Mouse (Mus musculus) cerebellum, adult 2 months (tissue): ENCODE results near the gene Shroom1. TPM values are rescaled to one million over a fixed set of nuclear protein-coding genes. Genes with fewer than 3 reads are reported as not detected.

ENCODE experiments used
- DNase-seq, 2 experiments: peaks; one replicate each; pipeline ENCODE4 v3.0.0; 2021
- H3K27ac ChIP-seq: fragments of 200-500 bp; 2 replicates; pipeline ENCODE4 v1.5.1; 2012; ENCODE audit warnings: low read length, control low read depth, inconsistent platforms; ENCODE audit not compliant: insufficient read depth
- H3K27me3 ChIP-seq: fragments of 200-500 bp; 2 replicates; pipeline ENCODE4 v1.6.1; 2012; ENCODE audit warnings: inconsistent platforms, mild to moderate bottlenecking, low read length, moderate library complexity; ENCODE audit not compliant: control insufficient read depth, insufficient read depth
- H3K4me1 ChIP-seq: fragments of 200-500 bp; 2 replicates; pipeline ENCODE4 v1.6.1; 2011; ENCODE audit warnings: low read length; ENCODE audit not compliant: control insufficient read depth, insufficient read depth
- H3K4me3 ChIP-seq: fragments of 200-500 bp; replicated peaks from 2 replicates; pipeline ENCODE3; 2011; ENCODE audit warnings: mild to moderate bottlenecking, low read depth, low read length, control low read depth; ENCODE audit not compliant: insufficient read depth
- CTCF ChIP-seq: fragments of 200-500 bp; IDR thresholded peaks from 2 replicates; pipeline ENCODE4 v1.5.1; 2011; ENCODE audit warnings: low read depth, mild to moderate bottlenecking, control low read depth, low read length, moderate library complexity, borderline replicate concordance; ENCODE audit not compliant: insufficient read depth
- POLR2A ChIP-seq: fragments of 200-500 bp; IDR thresholded peaks from 2 replicates; pipeline ENCODE4 v1.6.1; 2011; ENCODE audit warnings: low read length, control low read depth, borderline replicate concordance; ENCODE audit not compliant: insufficient read depth
- WGBS: fragments of 180-500 bp; shearing (Covaris S2); methylation state at CpG from one replicate; pipeline ENCODE4 v1.1.7; 2018; 5-methylcytosine and 5-hydroxymethylcytosine counted together
- polyA plus RNA-seq: library from polyadenylated mRNA; depleted of rRNA; stranded (reverse); fragments of >200 nt; gene quantifications from 2 replicates; pipeline ENCODE4 v1.2.3, GENCODE M21; 2012

Gene Shroom1
- polyA plus RNA-seq, 1 experiment, result 8.8 TPM

DNA sequence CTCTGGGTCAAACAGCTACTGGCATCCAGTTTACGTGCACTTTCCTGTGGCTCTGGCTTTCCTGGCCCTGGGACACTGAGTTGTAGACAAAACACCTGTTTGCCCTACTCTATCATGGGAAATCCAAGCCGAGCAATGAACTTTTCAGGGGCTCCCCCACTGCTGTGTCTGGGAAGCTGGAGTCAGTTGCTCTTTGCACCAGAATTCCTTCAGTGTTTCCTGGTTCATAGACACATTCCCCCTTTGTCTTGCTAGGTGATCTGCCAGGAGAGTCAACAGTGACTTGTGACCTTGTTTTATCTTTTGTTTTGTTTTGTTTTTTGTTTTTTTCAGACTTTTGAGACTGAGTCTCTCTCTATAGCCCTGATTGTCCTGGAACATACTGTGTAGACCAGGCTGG lies 5.6 kb upstream of the Shroom1 start:
- TF ChIP-seq CTCF (no peak), POLR2A (no peak)
- DNase-seq, result no peak

DNA sequence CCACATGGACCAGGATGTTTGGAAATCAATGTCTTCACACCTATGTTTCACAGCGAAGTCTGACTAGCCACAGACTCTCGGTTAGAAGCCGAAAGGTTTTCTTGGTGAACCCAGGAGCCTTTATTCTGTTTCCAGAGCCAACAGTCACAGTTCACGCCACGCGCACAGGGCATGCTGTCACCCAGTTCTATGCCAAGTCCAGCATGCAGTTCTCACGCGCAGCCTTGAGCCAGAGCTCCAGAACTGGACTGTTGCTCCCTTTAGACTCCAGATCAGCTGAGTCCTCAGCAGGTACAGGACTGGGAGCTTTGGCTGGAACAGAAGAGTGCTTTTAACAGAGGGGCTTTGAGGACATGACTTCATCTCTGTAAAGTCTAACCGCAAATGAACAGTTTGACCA lies 4.6 kb upstream of the Shroom1 start:
- H3K4me3 ChIP-seq, result no peak overlapping the region
- no peak overlapping the region for H3K27ac ChIP-seq
- peaks cover 21% of the 10 kb centered on the region for H3K4me1 ChIP-seq
- TF ChIP-seq CTCF (no peak), POLR2A (no peak)
- no peaks in the 10 kb centered on the region for H3K27me3 ChIP-seq
- 24% methylated on average over 9 of the region's 9 CpGs for WGBS
- peak; percentile 62 to 79 for DNase-seq

More for the DNA sequence above, 5.6 kb upstream of the Shroom1 start:
- WGBS, result 90% methylated on average over 2 of the region's 2 CpGs
- Histone ChIP-seq H3K4me3 (no peak overlapping the region), H3K27me3 (no peaks in the 10 kb centered on the region), H3K27ac (no peak overlapping the region), H3K4me1 (peaks cover 21% of the 10 kb centered on the region)

DNA sequence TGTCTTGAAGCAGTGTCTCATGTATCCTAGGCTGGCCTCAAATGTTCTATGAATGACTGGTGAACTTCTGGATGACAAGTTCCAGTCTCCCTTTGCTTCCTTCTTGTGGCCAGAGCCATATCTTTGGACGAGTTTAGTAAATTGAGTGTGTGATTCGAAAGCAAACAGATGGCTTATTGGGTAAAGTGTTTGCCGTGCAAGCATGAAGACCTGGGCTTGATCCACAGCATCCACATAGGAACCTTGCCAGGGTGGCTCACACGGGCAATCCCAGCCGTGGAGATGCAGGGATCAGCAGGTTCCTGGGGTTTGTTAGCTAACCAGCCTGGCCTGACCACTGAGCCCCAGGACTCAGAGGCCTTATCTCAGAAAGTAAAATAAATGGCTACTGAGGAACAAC lies 4.0 kb upstream of the Shroom1 start:
- WGBS, result 44% methylated on average over 5 of the region's 5 CpGs
- DNase-seq, result no peak

DNA sequence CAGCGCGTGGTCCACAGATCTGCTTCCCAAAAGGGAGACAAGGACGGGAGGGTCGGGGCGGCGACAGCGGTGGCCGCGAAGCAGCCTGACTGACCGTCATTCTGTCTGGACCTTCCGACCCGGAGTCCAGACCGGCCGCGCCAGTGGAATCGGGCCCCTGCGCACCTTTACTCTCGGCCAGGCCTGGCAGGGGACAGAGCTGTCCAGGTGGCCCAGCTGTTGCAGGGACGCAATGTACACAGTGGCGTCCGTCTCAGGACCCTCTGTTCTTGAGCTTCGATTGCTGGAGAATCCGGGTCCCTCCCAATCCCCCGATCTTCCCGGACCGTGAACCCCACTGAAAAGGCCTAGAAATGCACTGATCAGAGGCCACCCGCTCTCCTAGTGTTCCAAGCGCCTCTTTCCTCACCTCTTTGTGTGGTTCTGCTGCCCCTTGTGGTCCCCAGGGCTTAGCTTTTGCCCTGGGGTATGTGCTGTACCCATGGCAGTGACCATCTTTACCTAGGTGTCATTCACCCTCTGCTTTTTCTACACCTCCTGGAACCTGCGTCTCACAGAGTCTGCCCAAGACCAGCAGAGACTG lies 458 bp downstream of the Shroom1 start:
- DNase-seq, result no peak
- 36% methylated on average over 29 of the region's 29 CpGs for WGBS
- Histone ChIP-seq H3K4me3 (peak overlapping the region; percentile 48), H3K27ac (no peak overlapping the region), H3K27me3 (no peaks in the 10 kb centered on the region), H3K4me1 (peaks cover 7% of the 10 kb centered on the region)
- TF ChIP-seq POLR2A (no peak), CTCF (no peak)

More for the DNA sequence above, 4.0 kb upstream of the Shroom1 start:
- Histone ChIP-seq H3K27ac (no peak overlapping the region), H3K4me3 (no peak overlapping the region), H3K27me3 (no peaks in the 10 kb centered on the region), H3K4me1 (peaks cover 21% of the 10 kb centered on the region)
- TF ChIP-seq POLR2A (no peak), CTCF (no peak)

DNA sequence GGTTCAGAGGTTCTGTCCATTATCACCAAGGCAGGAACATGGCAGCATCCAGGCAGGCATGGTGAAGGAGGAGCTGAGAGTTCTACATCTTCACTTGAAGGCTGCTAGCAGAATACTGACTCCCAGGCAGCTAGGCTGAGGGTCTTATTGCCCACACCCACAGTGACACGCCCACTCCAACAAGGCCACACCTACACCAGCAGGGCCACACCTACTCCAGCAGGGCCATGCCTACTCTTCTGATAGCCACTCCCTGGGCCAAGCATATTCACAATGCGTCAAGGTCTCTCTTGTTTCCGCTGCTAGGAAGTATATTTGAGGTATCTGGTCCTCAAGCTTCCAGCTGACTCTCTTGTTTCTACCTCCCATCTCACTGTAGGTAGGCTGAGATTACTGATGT lies 2.0 kb downstream of the Shroom1 start:
- Histone ChIP-seq H3K27me3 (no peaks in the 10 kb centered on the region), H3K27ac (no peak overlapping the region), H3K4me3 (no peak overlapping the region), H3K4me1 (no peaks in the 10 kb centered on the region; the same call in 1 of the 2 replicates)
- no peak for DNase-seq
- TF ChIP-seq POLR2A, result no peak
- TF ChIP-seq CTCF, result no peak
- 73% methylated on average over 3 of the region's 3 CpGs for WGBS

DNA sequence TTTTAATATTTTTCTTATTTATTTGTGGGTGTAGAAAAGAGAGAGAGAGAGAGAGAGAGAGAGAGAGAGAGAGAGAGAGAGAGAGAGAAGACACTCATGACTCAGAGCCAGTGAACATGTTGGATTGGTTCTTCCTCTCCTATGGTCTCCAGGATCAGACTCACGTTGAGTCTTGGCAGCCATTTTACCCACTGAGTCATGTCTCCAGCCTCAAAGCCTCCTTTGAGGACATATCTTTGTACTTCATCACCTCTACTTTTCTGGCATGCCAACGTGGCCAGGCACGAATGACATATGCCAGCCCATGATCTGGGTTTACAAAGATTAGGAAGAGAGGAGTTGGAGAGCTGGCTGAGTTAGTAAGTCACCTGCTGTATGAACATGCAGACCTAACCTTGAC lies 3.2 kb downstream of the Shroom1 start:
- Histone ChIP-seq H3K4me3 (no peak overlapping the region), H3K27me3 (no peaks in the 10 kb centered on the region), H3K27ac (no peak overlapping the region), H3K4me1 (no peaks in the 10 kb centered on the region; the same call in 1 of the 2 replicates)
- WGBS, result 57% methylated on average over 3 of the region's 3 CpGs
- DNase-seq, result no peak
- TF ChIP-seq POLR2A (no peak), CTCF (no peak)

DNA sequence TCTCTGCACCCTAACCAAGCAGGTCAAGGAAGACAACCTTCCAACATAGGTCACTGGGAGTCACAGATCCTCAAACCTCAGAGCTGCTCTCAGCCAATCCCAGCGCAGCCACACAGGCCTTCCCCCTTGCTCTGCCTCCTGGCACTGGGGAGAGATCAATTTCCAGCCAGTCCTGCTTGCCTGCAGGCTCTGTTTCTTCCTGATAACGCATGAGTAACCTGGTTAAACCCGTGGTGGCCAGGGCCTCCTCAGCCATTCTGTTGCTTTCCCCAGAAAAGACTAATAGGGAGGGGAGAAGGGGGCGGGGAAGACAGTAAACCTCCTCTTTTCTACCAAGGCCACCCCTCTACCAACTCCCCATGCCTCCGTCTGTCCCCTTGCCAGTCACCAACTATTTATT lies 4.7 kb downstream of the Shroom1 start:
- Histone ChIP-seq H3K27me3 (no peaks in the 10 kb centered on the region), H3K4me1 (peaks cover 1% of the 10 kb centered on the region), H3K27ac (no peak overlapping the region), H3K4me3 (no peak overlapping the region)
- TF ChIP-seq POLR2A (no peak), CTCF (no peak)
- no peak for DNase-seq
- 50% methylated on average over 5 of the region's 5 CpGs for WGBS

DNA sequence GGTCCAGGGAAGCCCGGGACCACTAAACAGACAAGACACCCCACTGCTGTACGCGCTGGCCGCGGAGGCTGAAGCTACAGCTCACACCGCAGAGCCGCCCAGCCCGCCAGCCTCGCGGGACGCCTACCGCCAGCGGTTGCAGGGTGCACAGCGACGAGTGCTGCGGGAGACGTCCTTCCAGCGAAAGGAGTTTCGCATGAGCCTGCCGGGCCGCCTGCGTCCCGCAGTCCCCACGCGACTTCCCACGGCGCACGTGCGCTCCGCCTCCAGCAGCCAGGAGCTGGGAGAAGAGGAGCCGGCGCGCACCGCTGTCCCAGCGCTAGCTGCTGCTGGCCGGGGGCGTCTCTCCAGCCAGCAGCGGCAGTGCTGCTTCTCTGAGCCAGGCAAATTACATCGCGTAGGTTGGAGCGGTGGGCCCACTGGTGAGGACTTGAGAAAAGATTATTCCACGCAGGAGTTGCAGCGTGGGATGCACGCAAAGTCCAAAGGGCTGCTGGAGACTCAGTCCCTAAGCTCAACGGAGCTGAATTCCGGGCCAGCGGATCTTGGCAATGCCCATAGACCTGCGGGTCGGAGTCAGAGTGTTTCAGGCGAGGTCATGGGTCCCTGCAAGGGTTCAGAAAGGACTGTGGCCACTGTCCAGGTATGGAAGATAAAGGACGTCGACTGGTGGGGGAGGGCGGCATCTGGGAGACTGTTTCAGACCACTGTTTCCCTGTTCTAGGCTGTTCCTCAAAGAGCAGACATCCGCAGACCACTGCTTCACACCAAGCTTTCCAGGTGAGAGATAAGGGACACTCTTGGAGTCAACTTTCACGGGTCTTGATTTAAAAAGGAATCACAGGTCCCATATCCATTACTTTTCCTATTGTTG lies 6.8 kb downstream of the Shroom1 start:
- peak in 1 of 2 experiments; percentile 33 for DNase-seq
- peak overlapping the region; percentile 40 for H3K4me3 ChIP-seq
- WGBS, result 10% methylated on average over 55 of the region's 55 CpGs

More for the DNA sequence above, 6.8 kb downstream of the Shroom1 start:
- Histone ChIP-seq H3K27me3 (no peaks in the 10 kb centered on the region), H3K4me1 (peaks cover 4% of the 10 kb centered on the region; the same call in 1 of the 2 replicates), H3K27ac (no peak overlapping the region)
- TF ChIP-seq POLR2A (no peak), CTCF (no peak)
